Mouse (Mus musculus): ENCODE measurements at regions not wholly inside any gene's neighbourhood (a gene's known extent, or its start where the extent isn't known, plus 50 kb on each side); places are given as distances from the start of the nearest gene placed in this dataset.

- no peaks in the 10 kb centered on the region for H3K4me1 ChIP-seq (replicated peaks)
- H3K27ac ChIP-seq, result no peak overlapping the region
- H3K9me3 ChIP-seq, result no peaks in the 10 kb centered on the region
- H3K36me3 ChIP-seq, result no peaks in the 10 kb centered on the region
- 68% methylated on average over 2 of the region's 2 CpGs for WGBS
- DNase-seq (ENCODE audit: low spot score), result no peak
- H3K27me3 ChIP-seq (ENCODE audit: insufficient read depth, poor library complexity, severe bottlenecking), result no peaks in the 10 kb centered on the region
- H3K4me3 ChIP-seq, result no peak overlapping the region
These were observed 163.0 kb downstream of the Gpr165 start for GRCm38 (mm10) chrX:96876239-96876638.

GRCm38 (mm10) chrX:96878721-96879120, 165.5 kb downstream of the Gpr165 start:
- no peaks in the 10 kb centered on the region for H3K9me3 ChIP-seq
- no peaks in the 10 kb centered on the region for H3K27me3 ChIP-seq (ENCODE audit: insufficient read depth, poor library complexity, severe bottlenecking)
- no peak overlapping the region for H3K4me3 ChIP-seq
- DNase-seq (ENCODE audit: low spot score), result peak; percentile 3
- no peaks in the 10 kb centered on the region for H3K4me1 ChIP-seq (replicated peaks)
- H3K36me3 ChIP-seq, result no peaks in the 10 kb centered on the region
- H3K27ac ChIP-seq, result no peak overlapping the region

DNA sequence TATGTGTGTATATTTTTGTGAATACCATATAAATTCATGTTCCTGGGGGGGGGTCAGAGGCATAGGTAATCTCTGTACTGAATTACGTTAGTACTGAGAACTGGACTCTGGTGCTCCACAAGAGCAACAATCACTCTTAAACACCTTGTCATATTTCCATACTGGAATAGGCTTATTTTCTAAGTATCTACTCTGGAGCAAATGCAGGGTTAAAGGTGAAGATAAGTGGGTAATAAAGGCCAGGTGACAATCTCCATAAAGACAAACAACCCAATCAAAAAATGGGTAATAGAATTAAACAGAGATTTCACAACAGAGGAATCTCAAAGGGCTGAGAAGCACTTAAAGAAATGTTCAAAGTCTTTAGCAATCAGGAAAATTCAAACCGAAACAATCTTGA, 165.9 kb downstream of the Gpr165 start:
- DNase-seq (ENCODE audit: low spot score), result no peak
- Histone ChIP-seq H3K27me3 (ENCODE audit: insufficient read depth, poor library complexity, severe bottlenecking) (no peaks in the 10 kb centered on the region), H3K36me3 (no peaks in the 10 kb centered on the region), H3K4me3 (no peak overlapping the region), H3K27ac (no peak overlapping the region), H3K4me1 (replicated peaks) (no peaks in the 10 kb centered on the region), H3K9me3 (no peaks in the 10 kb centered on the region)
- WGBS, result 68% methylated on average over 2 of the region's 2 CpGs

DNA sequence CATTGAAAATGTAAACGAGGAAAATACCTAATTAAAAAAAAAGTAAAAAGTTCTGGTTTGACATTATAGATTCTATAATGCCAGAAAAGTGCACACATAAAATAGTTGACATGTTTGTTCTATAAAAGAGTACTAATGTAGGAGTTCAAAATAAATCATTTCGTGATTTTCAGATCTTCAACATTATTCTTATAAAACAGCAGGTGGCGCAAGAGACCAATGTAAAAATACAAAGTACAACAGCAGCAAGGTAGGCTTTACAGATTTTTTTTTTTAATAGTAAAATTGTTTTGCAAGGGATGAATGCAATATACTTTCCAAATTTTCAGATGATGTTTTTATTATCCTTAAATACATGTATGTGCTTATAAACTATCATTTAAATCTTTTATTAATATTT, 171.8 kb upstream of the Pgr15l start:
- Histone ChIP-seq H3K9me3 (no peaks in the 10 kb centered on the region), H3K27me3 (ENCODE audit: insufficient read depth, poor library complexity, severe bottlenecking) (no peaks in the 10 kb centered on the region), H3K4me3 (no peak overlapping the region), H3K36me3 (no peaks in the 10 kb centered on the region), H3K27ac (no peak overlapping the region), H3K4me1 (replicated peaks) (no peaks in the 10 kb centered on the region)
- no peak for DNase-seq (ENCODE audit: low spot score)
- WGBS, result 18% methylated on average over 3 of the region's 3 CpGs

Data from hindbrain, embryonic 10.5 days (tissue).